10 mouse cellular contexts compared by ENCODE assay signal in genomic region chr10:67644280-67644679, GRCm38 (mm10).
DNase-seq lines count a peak whose midpoint lies in the region; ATAC-seq and TF ChIP-seq lines count a peak whose summit lies in the region.
"Had no signal": no experiment of that assay in that cellular context is flagged by ENCODE, and none has a peak within 500 bp of the region (broad histone marks: within the 10 kb centered on the region; RNA-seq: fewer than 3 reads in every experiment).

No protein-coding gene starts in this region.

- H3K9me3 ChIP-seq in lung, postnatal 0 days (ENCODE audit: low read length), result no peaks in the 10 kb centered on the region
- H3K9me3 ChIP-seq in embryonic facial prominence, embryonic 14.5 days (ENCODE audit: control insufficient read depth, low read length), result no peaks in the 10 kb centered on the region
- no peaks in the 10 kb centered on the region for H3K9me3 ChIP-seq in kidney, postnatal 0 days (replicated peaks; ENCODE audit: low read length)
- H3K9me3 ChIP-seq: hindbrain, embryonic 15.5 days; neural tube, embryonic 15.5 days had no signal

- TF ChIP-seq CTCF in lung, postnatal 0 days (IDR thresholded peaks at IDR 0.05), result no peak
- TF ChIP-seq CTCF in kidney, postnatal 0 days (IDR thresholded peaks at IDR 0.05; ENCODE audit: low read depth), result no peak

- no peaks in the 10 kb centered on the region for H3K36me3 ChIP-seq in lung, postnatal 0 days (ENCODE audit: insufficient read depth, low read length)
- H3K36me3 ChIP-seq in embryonic facial prominence, embryonic 14.5 days (ENCODE audit: control insufficient read depth, insufficient read depth, low read length), result no peaks in the 10 kb centered on the region
- no peaks in the 10 kb centered on the region for H3K36me3 ChIP-seq in kidney, postnatal 0 days (ENCODE audit: insufficient read depth, low read length)
- H3K36me3 ChIP-seq: hindbrain, embryonic 15.5 days; neural tube, embryonic 15.5 days had no signal

- H3K9ac ChIP-seq in lung, postnatal 0 days (replicated peaks; ENCODE audit: low read depth), result no peak overlapping the region
- no peak overlapping the region for H3K9ac ChIP-seq in embryonic facial prominence, embryonic 14.5 days (ENCODE audit: low read depth, low read length)
- H3K9ac ChIP-seq in kidney, postnatal 0 days (ENCODE audit: low read depth, low read length), result no peak overlapping the region
- H3K9ac ChIP-seq: hindbrain, embryonic 15.5 days; neural tube, embryonic 15.5 days had no signal

- DNase-seq in lung, postnatal 0 days (ENCODE audit: low spot score), result peak; percentile 38
- DNase-seq in lung, adult 18-20 months, result no peak
- DNase-seq in embryonic facial prominence, embryonic 14.5 days (ENCODE audit: low spot score), result peak; percentile 32
- peak; percentile 92 for DNase-seq in kidney, postnatal 0 days (ENCODE audit: low spot score)
- DNase-seq in thymus, postnatal 14 days, result peak; percentile 51
- no peak for DNase-seq in cerebellum, postnatal 25 days
- DNase-seq in left cerebral cortex, adult 11 months (ENCODE audit: low spot score), result no peak
- no peak for DNase-seq in layer of hippocampus, postnatal 36 days

- no peak overlapping the region for H3K27ac ChIP-seq in lung, postnatal 0 days (ENCODE audit: low read length)
- H3K27ac ChIP-seq in embryonic facial prominence, embryonic 14.5 days (replicated peaks; ENCODE audit: low read depth, low read length), result no peak overlapping the region
- H3K27ac ChIP-seq in kidney, postnatal 0 days, result no peak overlapping the region
- H3K27ac ChIP-seq: hindbrain, embryonic 15.5 days; neural tube, embryonic 15.5 days had no signal

- no peak for TF ChIP-seq EP300 in lung, postnatal 0 days (IDR thresholded peaks at IDR 0.05)

- no peaks in the 10 kb centered on the region for H3K4me1 ChIP-seq in lung, postnatal 0 days (ENCODE audit: insufficient read depth, low read depth, low read length)
- peaks cover 18% of the 10 kb centered on the region for H3K4me1 ChIP-seq in embryonic facial prominence, embryonic 14.5 days (ENCODE audit: control insufficient read depth, insufficient read depth, low read length)
- peaks cover 10% of the 10 kb centered on the region; the same call in 1 of the 2 replicates for H3K4me1 ChIP-seq in kidney, postnatal 0 days (replicated peaks; ENCODE audit: insufficient read depth, low read length)

- no peak overlapping the region for H3K4me3 ChIP-seq in lung, postnatal 0 days (ENCODE audit: low read depth, low read length)
- no peak overlapping the region for H3K4me3 ChIP-seq in embryonic facial prominence, embryonic 14.5 days (ENCODE audit: low read depth, low read length)
- H3K4me3 ChIP-seq in kidney, postnatal 0 days (replicated peaks; ENCODE audit: low read depth, low read length), result no peak overlapping the region
- H3K4me3 ChIP-seq: hindbrain, embryonic 15.5 days; neural tube, embryonic 15.5 days had no signal

- no peak for ATAC-seq in lung, postnatal 0 days
- no peak for ATAC-seq in embryonic facial prominence, embryonic 14.5 days (ENCODE audit: low read depth)
- ATAC-seq in kidney, postnatal 0 days (replicated peaks; ENCODE audit: low FRiP score, low read depth), result peak; percentile 53

- 12% methylated on average over 1 of the region's 1 CpGs for WGBS in lung, postnatal 0 days
- 41% methylated on average over 1 of the region's 1 CpGs for WGBS in embryonic facial prominence, embryonic 14.5 days
- WGBS in kidney, postnatal 0 days, result 15% methylated on average over 1 of the region's 1 CpGs

- H3K27me3 ChIP-seq in lung, postnatal 0 days (replicated peaks; ENCODE audit: insufficient read depth, low read length), result no peaks in the 10 kb centered on the region
- H3K27me3 ChIP-seq in embryonic facial prominence, embryonic 14.5 days (replicated peaks; ENCODE audit: control insufficient read depth, insufficient read depth, low read length), result no peaks in the 10 kb centered on the region
- no peaks in the 10 kb centered on the region for H3K27me3 ChIP-seq in kidney, postnatal 0 days (ENCODE audit: insufficient read depth, low read length)
- H3K27me3 ChIP-seq: hindbrain, embryonic 15.5 days; neural tube, embryonic 15.5 days had no signal

- H3K4me2 ChIP-seq in lung, postnatal 0 days (replicated peaks; ENCODE audit: low read depth, low read length), result no peak overlapping the region
- no peak overlapping the region for H3K4me2 ChIP-seq in embryonic facial prominence, embryonic 14.5 days (ENCODE audit: low read depth, low read length)
- no peak overlapping the region for H3K4me2 ChIP-seq in kidney, postnatal 0 days (ENCODE audit: low read length)
- H3K4me2 ChIP-seq: hindbrain, embryonic 15.5 days; neural tube, embryonic 15.5 days had no signal

Comparison
In these comparisons a context has a peak if more than half of its experiments do, and no peak if none do; other contexts are left out.
1. DNase-seq: peak in lung, postnatal 0 days (single experiment), embryonic facial prominence, embryonic 14.5 days (single experiment), kidney, postnatal 0 days (single experiment) and thymus, postnatal 14 days (single experiment); none in lung, adult 18-20 months (0 of 2), cerebellum, postnatal 25 days (0 of 2), left cerebral cortex, adult 11 months (single experiment) and layer of hippocampus, postnatal 36 days (0 of 2).